Mouse (Mus musculus) kidney, postnatal 10 days (tissue): ENCODE data around the gene Spata22.
"Not testable (repeated sequence)": the region's sequence is repeated elsewhere in the genome, so short reads cannot be mapped to it uniquely, and the experiment has no call there.

Source experiments
- DNase-seq: peaks from one replicate; pipeline ENCODE4 v3.0.0; 2021; ENCODE audit warnings: mixed read lengths

Gene Spata22

GRCm38 (mm10) chr11:73329442-73329841 is at the start of gene Spata22, which contains the start of the genes Aspa and Gm49340:
Gene Spata22 (plus strand): TSS chr11:73329741.
Gene Aspa (minus strand): TSS chr11:73329596.
Gene Gm49340 (plus strand): TSS chr11:73329741.
- no peak for DNase-seq

- DNase-seq, result no peak
These were observed 48.8 kb upstream of the Spata22 start for GRCm38 (mm10) chr11:73280710-73281109.

- DNase-seq, result peak; percentile 71
These were observed 48.0 kb upstream of the Spata22 start for GRCm38 (mm10) chr11:73281528-73282027.

- peak; percentile 79 for DNase-seq
These were observed 46.2 kb upstream of the Spata22 start for GRCm38 (mm10) chr11:73283369-73283768.

GRCm38 (mm10) chr11:73283926-73284325 is 45.6 kb upstream of the Spata22 start:
- no peak for DNase-seq

- DNase-seq, result no peak
These were observed 45.2 kb upstream of the Spata22 start for GRCm38 (mm10) chr11:73284351-73284750.

GRCm38 (mm10) chr11:73289621-73290020 is 39.9 kb upstream of the Spata22 start:
- DNase-seq, result no peak

- DNase-seq, result no peak
These were observed 26.4 kb upstream of the Spata22 start for GRCm38 (mm10) chr11:73303123-73303522.

- no peak for DNase-seq
These were observed 13.6 kb upstream of the Spata22 start for GRCm38 (mm10) chr11:73315961-73316360.

- DNase-seq, result not testable (repeated sequence)
These were observed 11.0 kb upstream of the Spata22 start for GRCm38 (mm10) chr11:73318581-73318980.

- DNase-seq, result not testable (repeated sequence)
These were observed 8.5 kb upstream of the Spata22 start for GRCm38 (mm10) chr11:73321064-73321463.

GRCm38 (mm10) chr11:73323906-73324830 is 5.4 kb upstream of the Spata22 start:
- DNase-seq, result peak; percentile 12

- DNase-seq, result peak; percentile 70
These were observed 3.1 kb upstream of the Spata22 start for GRCm38 (mm10) chr11:73326485-73326886.

- no peak for DNase-seq
These were observed 2.2 kb upstream of the Spata22 start for GRCm38 (mm10) chr11:73327361-73327760.

GRCm38 (mm10) chr11:73333357-73333756 is 3.8 kb downstream of the Spata22 start:
- no peak for DNase-seq

- no peak for DNase-seq
These were observed 7.4 kb downstream of the Spata22 start for GRCm38 (mm10) chr11:73336919-73337318.

GRCm38 (mm10) chr11:73350483-73350882 is 20.9 kb downstream of the Spata22 start, which contains the start of gene Olfr20:
Gene Olfr20 (plus strand): TSS chr11:73350783.
- no peak for DNase-seq

GRCm38 (mm10) chr11:73370946-73371345 is 41.4 kb downstream of the Spata22 start, which contains the start of gene Olfr376:
Gene Olfr376 (plus strand): TSS chr11:73371246.
- DNase-seq, result no peak

GRCm38 (mm10) chr11:73395374-73395773 is 65.8 kb downstream of the Spata22 start:
- DNase-seq, result peak; percentile 24
